Mouse (Mus musculus): ENCODE results near the gene Vmn2r108.

- TF ChIP-seq CTCF (IDR thresholded peaks at IDR 0.05; ENCODE audit: borderline replicate concordance, insufficient read depth, low read length) (no peak), POLR2A (IDR thresholded peaks at IDR 0.05; ENCODE audit: low read depth, low read length) (no peak)
Observed at GRCm38 (mm10) chr17:20413846-20414245, 67.3 kb downstream of the Vmn2r108 start, which contains the start of gene Vmn1r224.
